Mouse (Mus musculus): ENCODE data around the gene Npm1. TPM values are rescaled to one million over a fixed set of nuclear protein-coding genes. Genes with fewer than 3 reads are reported as not detected.

Npm1 gene
- total RNA-seq, 2 experiments from 2014 or later, result 3,437 to 6,261 TPM

DNA sequence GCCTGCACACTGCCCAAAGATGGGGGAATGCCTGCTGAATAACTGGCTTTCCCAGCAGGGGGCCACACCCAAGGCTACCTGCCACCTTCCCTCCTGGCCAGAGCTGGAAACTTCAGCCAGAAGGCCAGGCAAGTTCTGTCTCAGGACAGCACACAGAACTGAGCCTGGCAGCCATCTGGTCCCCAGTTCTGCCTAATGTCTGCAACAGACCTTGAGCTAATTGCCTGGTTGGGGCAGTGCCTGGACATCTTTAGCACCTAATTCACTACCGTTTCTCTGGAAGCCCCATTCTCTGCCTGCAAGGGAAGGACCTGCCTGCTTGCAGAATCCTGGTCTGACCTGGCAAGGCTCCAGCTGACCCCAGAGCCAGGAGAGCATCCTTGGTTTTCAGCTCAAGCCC is 50.6 kb downstream of the Npm1 start:
- no peak for ATAC-seq (replicated peaks; ENCODE audit: low FRiP score, low TSS enrichment, poor library complexity, severe bottlenecking)

DNA sequence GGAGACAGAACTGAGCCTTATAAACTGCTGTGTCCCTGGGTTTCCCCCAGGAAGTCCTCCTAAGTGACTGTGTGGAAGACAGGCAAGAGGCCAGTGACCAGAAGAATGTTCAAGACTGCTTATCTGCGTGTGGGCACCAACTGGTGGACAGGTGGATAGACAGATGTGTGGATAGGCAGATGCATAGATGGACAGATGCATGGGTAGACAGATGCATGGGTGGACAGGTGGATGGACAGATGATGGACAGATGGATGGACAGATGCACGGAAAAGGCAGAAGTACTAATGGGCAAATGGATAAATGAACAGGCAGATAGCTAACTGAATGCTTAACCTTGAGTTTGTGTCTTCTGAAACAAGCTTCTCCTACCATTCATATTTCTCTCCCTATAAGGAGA is 52.9 kb downstream of the Npm1 start:
- no peak for ATAC-seq (replicated peaks; ENCODE audit: low FRiP score, low TSS enrichment, poor library complexity, severe bottlenecking)

DNA sequence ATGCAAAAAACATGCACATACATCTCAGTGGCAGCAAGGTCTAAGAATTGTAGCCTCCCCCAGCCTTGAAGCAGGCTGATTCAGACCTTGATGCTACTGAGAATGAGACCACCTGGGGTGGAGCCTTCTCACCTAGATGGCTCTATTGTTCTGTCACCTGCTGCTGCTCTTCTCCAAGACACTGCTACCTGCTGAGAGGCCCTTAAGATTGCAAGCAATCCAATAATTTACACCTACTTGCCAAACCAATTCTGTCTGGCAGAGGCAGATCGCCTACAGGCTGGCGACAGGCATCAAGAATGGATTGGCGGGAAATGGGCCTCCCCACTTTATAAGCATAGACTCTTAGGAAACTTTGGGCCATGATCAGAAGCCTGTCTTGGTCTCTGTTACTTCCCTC is 55.5 kb downstream of the Npm1 start:
- no peak for ATAC-seq (replicated peaks; ENCODE audit: low FRiP score, low TSS enrichment, poor library complexity, severe bottlenecking)

DNA sequence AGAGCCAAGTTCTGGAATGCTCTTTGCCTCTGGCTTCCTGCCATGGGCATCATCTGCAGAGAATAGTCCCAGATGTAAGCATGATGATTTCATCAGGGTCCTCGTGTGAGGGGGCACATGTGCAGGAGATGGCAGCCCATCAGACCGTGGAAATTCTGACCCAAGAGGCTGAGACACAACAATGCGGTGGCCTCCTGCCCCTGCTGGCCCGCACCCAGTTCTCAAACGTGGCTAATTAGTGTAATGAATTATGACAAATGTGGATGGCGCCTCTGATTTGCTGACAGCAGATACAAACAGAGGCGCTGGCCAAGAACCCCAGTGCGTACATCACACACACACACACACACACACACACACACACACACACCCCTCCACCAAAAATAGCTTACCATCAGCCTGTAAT is 58.1 kb downstream of the Npm1 start:
- no peak for ATAC-seq (replicated peaks; ENCODE audit: low FRiP score, low TSS enrichment, poor library complexity, severe bottlenecking)

DNA sequence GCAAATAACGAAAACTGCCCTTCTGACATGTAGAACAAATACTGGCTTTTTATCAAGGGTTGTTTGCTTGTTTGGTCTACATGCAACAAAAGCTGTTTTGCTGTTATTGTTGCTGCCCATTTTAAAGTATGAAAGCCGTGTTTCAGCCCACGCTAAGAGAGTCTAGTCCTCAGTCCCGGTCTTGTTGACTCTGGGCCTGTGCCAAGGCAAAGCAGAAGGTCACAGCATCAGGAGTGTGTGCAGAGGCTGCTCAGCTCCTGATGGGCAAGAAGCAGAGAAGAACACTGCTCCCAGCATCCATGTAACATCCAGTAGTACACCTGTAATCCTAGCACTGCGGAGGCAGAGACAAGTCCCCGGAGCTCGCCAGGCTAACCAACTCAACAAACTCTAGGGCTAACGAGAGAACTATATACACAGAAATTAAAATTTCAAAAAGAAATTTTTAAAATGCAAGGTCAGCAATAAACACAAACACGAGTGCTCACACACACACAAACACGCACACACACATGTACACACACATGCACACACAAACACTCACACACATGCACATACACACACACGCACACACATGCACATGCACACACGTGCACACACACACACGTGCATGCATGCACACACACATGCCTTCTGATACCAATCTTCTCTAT is 59.6 kb downstream of the Npm1 start:
- no peak for ATAC-seq (replicated peaks; ENCODE audit: low FRiP score, low TSS enrichment, poor library complexity, severe bottlenecking)

Other genes starting within 250 kb of the Npm1 start
- gene Fgf18, start 15.8 kb downstream of the Npm1 start, total RNA-seq (2014; fragmentation: Nextera tagmentation), result not detected in 2 replicates
- gene Fgf18, start 15.8 kb downstream of the Npm1 start, total RNA-seq (2017), result not detected in 2 replicates
- not detected in 2 replicates for gene Tlx3, start 40.4 kb upstream of the Npm1 start, total RNA-seq (2014; fragmentation: Nextera tagmentation)
- gene Tlx3, start 40.4 kb upstream of the Npm1 start, total RNA-seq (2017), result not detected in 2 replicates
- not detected in 2 replicates for gene Gm12117, start 113.5 kb upstream of the Npm1 start, total RNA-seq (2014; fragmentation: Nextera tagmentation)
- not detected in 2 replicates for gene Gm12117, start 113.5 kb upstream of the Npm1 start, total RNA-seq (2017)

Measured in megakaryocyte-erythroid progenitor cell, adult 5-6 weeks (primary cell).